In the genomic region with DNA sequence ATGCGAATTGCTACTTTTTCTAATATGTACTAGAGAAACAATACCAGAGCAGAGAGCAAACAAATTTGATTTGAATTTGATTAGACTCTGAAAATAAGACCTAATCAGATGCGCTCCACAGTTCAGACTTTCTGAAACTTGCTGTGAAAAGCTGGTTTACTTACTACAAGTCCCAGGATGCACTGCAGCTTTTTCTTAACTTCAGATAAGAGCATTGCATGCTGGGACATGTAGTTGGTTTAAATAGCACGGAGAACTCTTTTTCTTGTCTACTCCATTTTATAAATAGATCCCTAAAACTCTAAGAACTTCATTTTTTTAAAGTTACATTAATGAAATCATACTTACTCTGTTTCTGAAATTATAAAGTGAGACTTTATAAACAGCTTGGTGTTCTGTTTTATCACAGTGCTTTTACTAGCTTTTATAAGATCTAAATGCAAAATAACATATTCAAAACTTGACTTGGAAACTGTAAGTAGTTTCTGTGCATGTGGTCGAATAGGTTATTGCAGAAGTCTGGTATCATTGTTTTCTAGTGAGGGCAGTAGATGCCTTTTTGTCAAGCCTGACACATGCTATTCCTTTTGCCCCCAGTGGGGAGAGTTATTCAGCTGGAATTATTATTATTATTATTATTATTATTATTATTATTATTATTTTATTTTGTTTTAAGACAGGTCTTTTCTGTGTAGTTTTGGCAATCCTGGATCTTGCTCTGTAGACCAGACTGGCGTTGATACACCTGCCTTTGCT, we compare ENCODE assay signal across 9 mouse cellular contexts.
A peak's percentile ranks its signal among the peaks of the same experiment; 100 is the strongest.
DNase-seq lines count a peak whose midpoint lies in the region; ATAC-seq and TF ChIP-seq lines count a peak whose summit lies in the region.
"Had no signal": no experiment of that assay in that cellular context is flagged by ENCODE, and none has a peak within 500 bp of the region (broad histone marks: within the 10 kb centered on the region; RNA-seq: fewer than 3 reads in every experiment).

No protein-coding gene starts in this region.

- H3K4me1 ChIP-seq in G1E (ENCODE audit: insufficient read depth, low read depth, low read length): peaks cover 13% of the 10 kb centered on the region

- H3K9me3 ChIP-seq in G1E (replicated peaks): no peaks in the 10 kb centered on the region

- no peak for TF ChIP-seq CTCF in G1E (IDR thresholded peaks at IDR 0.05; ENCODE audit: low read depth, low read length)

- peak; percentile 49; the same call in 1 of the 2 replicates for ATAC-seq in G1E (ENCODE audit: extremely low read depth, insufficient number of reproducible peaks, low FRiP score, poor library complexity, severe bottlenecking)
- peak; percentile 98 for ATAC-seq in granulocyte monocyte progenitor cell, adult 5-6 weeks (replicated peaks; ENCODE audit: poor library complexity, severe bottlenecking)
- ATAC-seq: Patski had no signal

- H3K4me3 ChIP-seq in G1E (ENCODE audit: low read depth, low read length): no peak overlapping the region

- DNase-seq in cerebellum, adult 9-10 months: peak; percentile 61
- no peak for DNase-seq in cerebellum, adult 11-12 months
- DNase-seq in left cerebral cortex, adult 11 months (ENCODE audit: low spot score): peak; percentile 27
- DNase-seq in left cerebral cortex, adult 8-10 months (ENCODE audit: low spot score in 2 of 2): no peak
- DNase-seq in G1E (ENCODE audit: low spot score): peak; percentile 19
- DNase-seq in lung, postnatal 25 days (ENCODE audit: low spot score): peak; percentile 76
- no peak for DNase-seq in gastrocnemius, postnatal 10 days

- no peaks in the 10 kb centered on the region for H3K27me3 ChIP-seq in G1E (ENCODE audit: insufficient read depth, low read length)
- H3K27me3 ChIP-seq: Patski had no signal

- H3K36me3 ChIP-seq in G1E (replicated peaks): no peaks in the 10 kb centered on the region

Comparison
In these comparisons a context has a peak if more than half of its experiments do, and no peak if none do; other contexts are left out.
1. DNase-seq: peak in cerebellum, adult 9-10 months (single experiment), left cerebral cortex, adult 11 months (single experiment), G1E (single experiment) and lung, postnatal 25 days (single experiment); none in cerebellum, adult 11-12 months (single experiment), left cerebral cortex, adult 8-10 months (0 of 2) and gastrocnemius, postnatal 10 days (single experiment).